Mouse (Mus musculus) left cerebral cortex, adult 9 months (tissue): ENCODE data around the gene Nkain4.
A peak's percentile ranks its signal among the peaks of the same experiment; 100 is the strongest.

Source experiments
- DNase-seq, 2 experiments: peaks; one replicate each; pipeline ENCODE4 v3.0.0; 2022; ENCODE audit warnings: low spot score in 2 of 2

Gene Nkain4

GRCm38 (mm10) chr2:180894734-180895133, 59.8 kb downstream of the Nkain4 start:
- DNase-seq, result peak; percentile 89 to 93

- DNase-seq, result peak in 1 of 2 experiments; percentile 27
These were observed 60.4 kb downstream of the Nkain4 start for GRCm38 (mm10) chr2:180894029-180894623.

- DNase-seq, result peak in 1 of 2 experiments; percentile 38
These were observed 60.9 kb downstream of the Nkain4 start for GRCm38 (mm10) chr2:180893537-180894028.

- DNase-seq, result peak; percentile 87 to 92
These were observed 61.5 kb downstream of the Nkain4 start for GRCm38 (mm10) chr2:180892841-180893521.

GRCm38 (mm10) chr2:180891835-180892323, 62.6 kb downstream of the Nkain4 start:
- DNase-seq, result no peak

- peak in 1 of 2 experiments; percentile 83 for DNase-seq
These were observed 63.2 kb downstream of the Nkain4 start for GRCm38 (mm10) chr2:180891075-180891834.

GRCm38 (mm10) chr2:180890422-180891074, 64.0 kb downstream of the Nkain4 start:
- DNase-seq, result no peak

- no peak for DNase-seq
These were observed 64.6 kb downstream of the Nkain4 start for GRCm38 (mm10) chr2:180889921-180890280.

- DNase-seq, result no peak
These were observed 65.1 kb downstream of the Nkain4 start for GRCm38 (mm10) chr2:180889271-180889920.

GRCm38 (mm10) chr2:180885270-180885669, 69.2 kb downstream of the Nkain4 start:
- no peak for DNase-seq
